Mouse (Mus musculus) embryonic fibroblast, embryonic 13.5 days (primary cell): Measurements from ENCODE around the gene Mindy3.

Source experiments
- CTCF ChIP-seq: IDR thresholded peaks from 2 replicates; pipeline ENCODE4 v1.5.1; 2011; ENCODE audit warnings: mild to moderate bottlenecking, control low read depth, low read length, moderate library complexity, borderline replicate concordance; ENCODE audit not compliant: insufficient read depth
- POLR2A ChIP-seq: IDR thresholded peaks from 2 replicates; pipeline ENCODE4 v1.6.1; 2011; ENCODE audit warnings: low read depth, mild to moderate bottlenecking, control low read depth, low read length, moderate library complexity

GRCm38 (mm10) chr2:12320914-12321313 lies 98.4 kb downstream of the Mindy3 start:
- TF ChIP-seq CTCF: no peak
- TF ChIP-seq POLR2A: no peak
